Mouse (Mus musculus): ENCODE results near the gene Bcl2l11. TPM values are rescaled to one million over a fixed set of nuclear protein-coding genes. Genes with fewer than 3 reads are reported as not detected.

Bcl2l11 gene
- polyA plus RNA-seq, 1 experiment from 2014 or later, result 7.4 TPM

DNA sequence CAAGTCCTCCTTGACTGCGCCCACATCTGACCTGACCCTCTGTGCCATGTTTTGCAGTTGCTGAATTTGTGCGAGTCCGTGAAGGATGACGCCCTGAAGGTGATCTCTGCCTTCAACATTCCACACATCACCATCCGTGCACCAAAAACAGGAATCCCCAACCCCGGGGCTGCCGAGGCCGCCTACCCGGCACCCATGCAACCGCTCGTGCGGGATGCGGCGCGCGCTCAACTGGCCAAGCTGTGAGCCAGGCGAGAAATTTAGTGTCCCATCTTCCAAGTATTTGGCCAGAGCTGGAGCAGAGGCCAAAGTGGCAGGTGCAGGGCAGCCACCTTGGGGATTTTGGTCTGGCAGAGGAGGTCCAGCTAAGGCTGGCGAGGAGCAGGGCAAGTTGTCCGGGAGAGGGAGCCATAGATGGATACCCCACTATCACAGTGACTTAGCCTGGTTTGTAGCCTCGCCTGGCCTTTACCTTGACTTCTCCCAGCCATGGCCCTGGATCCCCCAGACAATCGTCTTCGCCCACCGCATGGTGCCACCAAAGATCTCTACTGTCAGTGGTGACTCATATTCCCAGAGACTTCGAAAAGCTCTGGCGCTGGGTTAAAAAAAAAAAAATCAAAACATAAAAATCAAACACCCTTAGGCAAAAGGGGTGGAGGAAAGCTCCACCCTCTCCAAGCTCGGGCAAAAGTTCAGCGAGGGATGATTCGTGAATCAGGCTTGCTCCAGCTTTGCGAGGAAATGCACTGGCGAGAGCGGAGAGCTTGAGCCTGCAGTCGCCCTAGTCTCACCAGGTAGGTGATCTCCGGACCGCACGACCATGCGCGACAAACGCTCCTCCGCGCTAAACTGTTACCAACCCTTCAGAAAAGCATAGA is 2.7 kb upstream of the Bcl2l11 start:
- Histone ChIP-seq H3K9ac (ENCODE audit: low read depth, low read length) (no peak overlapping the region), H3K4me1 (ENCODE audit: control insufficient read depth, insufficient read depth, low read length) (peaks cover 34% of the 10 kb centered on the region), H3K27me3 (ENCODE audit: control insufficient read depth, insufficient read depth, low read depth, low read length) (peaks cover 20% of the 10 kb centered on the region), H3K27ac (ENCODE audit: low read length) (no peak overlapping the region), H3K4me2 (ENCODE audit: low read length) (peak overlapping the region; percentile 99), H3K9me3 (replicated peaks; ENCODE audit: control insufficient read depth, low read length, poor library complexity, severe bottlenecking) (no peaks in the 10 kb centered on the region), H3K4me3 (ENCODE audit: low read depth, low read length) (peak overlapping the region; percentile 22; the same call in 1 of the 2 replicates), H3K36me3 (ENCODE audit: control insufficient read depth, insufficient read depth, low read length) (no peaks in the 10 kb centered on the region)
- 3% methylated on average over 40 of the region's 40 CpGs for WGBS
- ATAC-seq, result no peak

- Histone ChIP-seq H3K4me3 (ENCODE audit: low read depth, low read length) (peak overlapping the region; percentile 74), H3K4me1 (ENCODE audit: control insufficient read depth, insufficient read depth, low read length) (peaks cover 40% of the 10 kb centered on the region), H3K4me2 (ENCODE audit: low read length) (peak overlapping the region; percentile 99), H3K36me3 (ENCODE audit: control insufficient read depth, insufficient read depth, low read length) (no peaks in the 10 kb centered on the region), H3K9ac (ENCODE audit: low read depth, low read length) (no peak overlapping the region), H3K9me3 (replicated peaks; ENCODE audit: control insufficient read depth, low read length, poor library complexity, severe bottlenecking) (no peaks in the 10 kb centered on the region), H3K27ac (ENCODE audit: low read length) (no peak overlapping the region), H3K27me3 (ENCODE audit: control insufficient read depth, insufficient read depth, low read depth, low read length) (peaks cover 20% of the 10 kb centered on the region)
- no peak for ATAC-seq
- WGBS, result 3% methylated on average over 23 of the region's 23 CpGs
Observed at GRCm38 (mm10) chr2:128123921-128124683, 1.7 kb upstream of the Bcl2l11 start.

- Histone ChIP-seq H3K4me2 (ENCODE audit: low read length) (peak overlapping the region; percentile 99), H3K36me3 (ENCODE audit: control insufficient read depth, insufficient read depth, low read length) (no peaks in the 10 kb centered on the region), H3K4me3 (ENCODE audit: low read depth, low read length) (peak overlapping the region; percentile 74), H3K27me3 (ENCODE audit: control insufficient read depth, insufficient read depth, low read depth, low read length) (peaks cover 20% of the 10 kb centered on the region), H3K9ac (ENCODE audit: low read depth, low read length) (0 out of 2 replicates have a peak overlapping the region, but pooled peaks have one; percentile 6), H3K4me1 (ENCODE audit: control insufficient read depth, insufficient read depth, low read length) (peaks cover 40% of the 10 kb centered on the region), H3K27ac (ENCODE audit: low read length) (no peak overlapping the region), H3K9me3 (replicated peaks; ENCODE audit: control insufficient read depth, low read length, poor library complexity, severe bottlenecking) (no peaks in the 10 kb centered on the region)
- no peak for ATAC-seq
- 2% methylated on average over 15 of the region's 15 CpGs for WGBS
Observed at GRCm38 (mm10) chr2:128124693-128125092, 1.1 kb upstream of the Bcl2l11 start.

DNA sequence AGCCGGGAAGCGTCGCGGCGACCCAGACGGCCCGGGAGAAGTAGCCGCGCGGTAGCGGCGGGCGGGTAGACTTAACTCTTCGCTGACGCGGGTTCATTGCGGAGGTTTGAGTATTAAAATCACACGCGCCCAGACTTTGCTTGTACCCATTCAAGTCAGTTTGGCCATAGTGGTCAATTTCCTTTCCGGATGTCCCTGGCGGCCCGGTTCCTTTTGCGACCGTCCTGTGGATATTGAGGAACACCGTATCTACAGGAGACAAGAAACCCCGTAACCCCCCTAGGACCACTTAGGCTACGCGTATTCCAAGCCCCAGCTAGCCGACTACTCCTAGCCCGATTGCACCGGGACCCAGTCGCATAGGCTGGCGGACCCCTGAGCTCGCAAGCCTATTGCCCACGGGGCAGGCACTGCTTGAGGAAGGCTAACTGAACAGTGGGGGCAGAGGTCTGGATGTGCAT is 783 bp downstream of the Bcl2l11 start:
- WGBS, result under 1% methylated on average over 35 of the region's 35 CpGs
- Histone ChIP-seq H3K36me3 (ENCODE audit: control insufficient read depth, insufficient read depth, low read length) (no peaks in the 10 kb centered on the region), H3K4me2 (ENCODE audit: low read length) (peak overlapping the region; percentile 99), H3K9ac (ENCODE audit: low read depth, low read length) (peak overlapping the region; percentile 71), H3K27ac (ENCODE audit: low read length) (no peak overlapping the region; the same call in 1 of the 2 replicates), H3K4me1 (ENCODE audit: control insufficient read depth, insufficient read depth, low read length) (peaks cover 40% of the 10 kb centered on the region), H3K9me3 (replicated peaks; ENCODE audit: control insufficient read depth, low read length, poor library complexity, severe bottlenecking) (no peaks in the 10 kb centered on the region), H3K4me3 (ENCODE audit: low read depth, low read length) (peak overlapping the region; percentile 74), H3K27me3 (ENCODE audit: control insufficient read depth, insufficient read depth, low read depth, low read length) (peaks cover 20% of the 10 kb centered on the region)
- ATAC-seq, result peak; percentile 19

- H3K27ac ChIP-seq (ENCODE audit: low read length), result peak overlapping the region; percentile 73
- no peaks in the 10 kb centered on the region for H3K36me3 ChIP-seq (ENCODE audit: control insufficient read depth, insufficient read depth, low read length)
- WGBS, result under 1% methylated on average over 63 of the region's 67 CpGs
- ATAC-seq, result peak; percentile 91
- H3K9ac ChIP-seq (ENCODE audit: low read depth, low read length), result peak overlapping the region; percentile 71
- no peaks in the 10 kb centered on the region for H3K9me3 ChIP-seq (replicated peaks; ENCODE audit: control insufficient read depth, low read length, poor library complexity, severe bottlenecking)
- peak overlapping the region; percentile 74 for H3K4me3 ChIP-seq (ENCODE audit: low read depth, low read length)
- peaks cover 17% of the 10 kb centered on the region for H3K27me3 ChIP-seq (ENCODE audit: control insufficient read depth, insufficient read depth, low read depth, low read length)
- peak overlapping the region; percentile 99 for H3K4me2 ChIP-seq (ENCODE audit: low read length)
- H3K4me1 ChIP-seq (ENCODE audit: control insufficient read depth, insufficient read depth, low read length), result peaks cover 40% of the 10 kb centered on the region
Observed at GRCm38 (mm10) chr2:128127121-128127671, 1.4 kb downstream of the Bcl2l11 start.

DNA sequence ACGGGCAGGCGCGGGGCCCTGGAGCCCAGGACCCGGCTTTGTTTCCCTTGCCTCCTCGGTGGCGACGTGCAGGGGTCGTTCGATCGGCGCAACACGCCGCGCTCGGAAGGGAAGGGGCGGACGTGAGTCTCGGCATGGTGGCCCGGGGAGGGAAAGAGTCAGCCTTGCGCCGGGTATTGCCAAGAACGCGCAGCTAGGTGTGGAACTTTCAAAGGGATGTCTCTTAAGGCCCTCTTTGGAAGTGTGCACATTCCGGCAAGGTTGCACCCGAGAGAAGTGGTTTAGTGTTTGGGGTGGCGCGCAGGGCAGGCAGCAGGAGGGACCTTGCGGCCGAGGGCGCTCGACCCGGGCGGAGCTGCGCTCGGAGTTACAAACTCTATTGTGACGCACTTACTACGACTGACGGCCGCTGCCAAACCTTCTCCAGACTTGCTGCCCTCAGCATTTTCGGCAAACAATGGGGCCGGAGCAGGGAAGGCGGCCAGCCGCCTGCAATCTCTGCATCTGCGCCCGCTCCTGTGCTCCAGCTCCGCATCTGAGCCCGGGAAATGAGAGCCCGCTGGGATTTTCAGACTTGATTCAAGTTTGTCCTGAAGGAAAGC is 2.0 kb downstream of the Bcl2l11 start:
- Histone ChIP-seq H3K9ac (ENCODE audit: low read depth, low read length) (peak overlapping the region; percentile 71), H3K4me1 (ENCODE audit: control insufficient read depth, insufficient read depth, low read length) (peaks cover 37% of the 10 kb centered on the region), H3K36me3 (ENCODE audit: control insufficient read depth, insufficient read depth, low read length) (no peaks in the 10 kb centered on the region), H3K4me2 (ENCODE audit: low read length) (peak overlapping the region; percentile 99), H3K4me3 (ENCODE audit: low read depth, low read length) (peak overlapping the region; percentile 74), H3K27me3 (ENCODE audit: control insufficient read depth, insufficient read depth, low read depth, low read length) (peaks cover 11% of the 10 kb centered on the region; the same call in 1 of the 2 replicates), H3K27ac (ENCODE audit: low read length) (peak overlapping the region; percentile 73), H3K9me3 (replicated peaks; ENCODE audit: control insufficient read depth, low read length, poor library complexity, severe bottlenecking) (no peaks in the 10 kb centered on the region)
- WGBS, result 0% methylated on average over 46 of the region's 48 CpGs
- ATAC-seq, result peak; percentile 12; the same call in 1 of the 2 replicates

GRCm38 (mm10) chr2:128128532-128128931 is 2.7 kb downstream of the Bcl2l11 start:
- WGBS, result 17% methylated on average over 10 of the region's 10 CpGs
- Histone ChIP-seq H3K27ac (ENCODE audit: low read length) (no peak overlapping the region), H3K4me2 (ENCODE audit: low read length) (peak overlapping the region; percentile 99), H3K9me3 (replicated peaks; ENCODE audit: control insufficient read depth, low read length, poor library complexity, severe bottlenecking) (no peaks in the 10 kb centered on the region), H3K4me3 (ENCODE audit: low read depth, low read length) (peak overlapping the region; percentile 74), H3K27me3 (ENCODE audit: control insufficient read depth, insufficient read depth, low read depth, low read length) (peaks cover 7% of the 10 kb centered on the region; the same call in 1 of the 2 replicates), H3K9ac (ENCODE audit: low read depth, low read length) (0 out of 2 replicates have a peak overlapping the region, but pooled peaks have one; percentile 28), H3K36me3 (ENCODE audit: control insufficient read depth, insufficient read depth, low read length) (no peaks in the 10 kb centered on the region), H3K4me1 (ENCODE audit: control insufficient read depth, insufficient read depth, low read length) (peaks cover 30% of the 10 kb centered on the region)
- ATAC-seq, result no peak

- H3K36me3 ChIP-seq (ENCODE audit: control insufficient read depth, insufficient read depth, low read length), result no peaks in the 10 kb centered on the region
- H3K27me3 ChIP-seq (ENCODE audit: control insufficient read depth, insufficient read depth, low read depth, low read length), result no peaks in the 10 kb centered on the region
- H3K27ac ChIP-seq (ENCODE audit: low read length), result no peak overlapping the region
- H3K4me1 ChIP-seq (ENCODE audit: control insufficient read depth, insufficient read depth, low read length), result peaks cover 12% of the 10 kb centered on the region
- no peaks in the 10 kb centered on the region for H3K9me3 ChIP-seq (replicated peaks; ENCODE audit: control insufficient read depth, low read length, poor library complexity, severe bottlenecking)
- no peak for ATAC-seq
- no peak overlapping the region for H3K4me3 ChIP-seq (ENCODE audit: low read depth, low read length)
- no peak overlapping the region for H3K4me2 ChIP-seq (ENCODE audit: low read length)
- no peak overlapping the region for H3K9ac ChIP-seq (ENCODE audit: low read depth, low read length)
- WGBS, result 90% methylated on average over 11 of the region's 11 CpGs
Observed at GRCm38 (mm10) chr2:128131503-128131902, 5.7 kb downstream of the Bcl2l11 start.
